Mouse (Mus musculus) thymus, postnatal 4 days (tissue): Measurements from ENCODE around the gene Pik3cb.

Experiments
- DNase-seq: peaks from one replicate; pipeline ENCODE4 v3.0.0; 2021

The Pik3cb gene

GRCm38 (mm10) chr9:98994103-98994502 is 146.3 kb downstream of the Pik3cb start:
- DNase-seq, result no peak

- no peak for DNase-seq
Observed at GRCm38 (mm10) chr9:98987131-98987530, 153.3 kb downstream of the Pik3cb start.
